Mouse (Mus musculus) kidney, adult 2 months (tissue): Measurements from ENCODE around the gene B3gntl1.

ENCODE experiments used
- CTCF ChIP-seq: fragments of 200-500 bp; conservative IDR thresholded peaks from 2 replicates; pipeline ENCODE4 v1.5.1; 2011; ENCODE audit warnings: low read depth, mild to moderate bottlenecking, control low read depth, low read length, moderate library complexity, mixed read lengths; ENCODE audit not compliant: insufficient read depth, insufficient read length
- POLR2A ChIP-seq: fragments of 200-500 bp; IDR thresholded peaks from one replicate; pipeline ENCODE4 v1.6.1; 2011; ENCODE audit warnings: low read depth, low read length, control low read depth

GRCm38 (mm10) chr11:121698381-121698955 is 25.5 kb upstream of the B3gntl1 start:
- TF ChIP-seq CTCF (no peak), POLR2A (no peak)
